Mouse (Mus musculus): ENCODE measurements around the gene Sf3b5.
"Not testable (repeated sequence)": the region's sequence is repeated elsewhere in the genome, so short reads cannot be mapped to it uniquely, and the experiment has no call there.

The Sf3b5 gene

DNA sequence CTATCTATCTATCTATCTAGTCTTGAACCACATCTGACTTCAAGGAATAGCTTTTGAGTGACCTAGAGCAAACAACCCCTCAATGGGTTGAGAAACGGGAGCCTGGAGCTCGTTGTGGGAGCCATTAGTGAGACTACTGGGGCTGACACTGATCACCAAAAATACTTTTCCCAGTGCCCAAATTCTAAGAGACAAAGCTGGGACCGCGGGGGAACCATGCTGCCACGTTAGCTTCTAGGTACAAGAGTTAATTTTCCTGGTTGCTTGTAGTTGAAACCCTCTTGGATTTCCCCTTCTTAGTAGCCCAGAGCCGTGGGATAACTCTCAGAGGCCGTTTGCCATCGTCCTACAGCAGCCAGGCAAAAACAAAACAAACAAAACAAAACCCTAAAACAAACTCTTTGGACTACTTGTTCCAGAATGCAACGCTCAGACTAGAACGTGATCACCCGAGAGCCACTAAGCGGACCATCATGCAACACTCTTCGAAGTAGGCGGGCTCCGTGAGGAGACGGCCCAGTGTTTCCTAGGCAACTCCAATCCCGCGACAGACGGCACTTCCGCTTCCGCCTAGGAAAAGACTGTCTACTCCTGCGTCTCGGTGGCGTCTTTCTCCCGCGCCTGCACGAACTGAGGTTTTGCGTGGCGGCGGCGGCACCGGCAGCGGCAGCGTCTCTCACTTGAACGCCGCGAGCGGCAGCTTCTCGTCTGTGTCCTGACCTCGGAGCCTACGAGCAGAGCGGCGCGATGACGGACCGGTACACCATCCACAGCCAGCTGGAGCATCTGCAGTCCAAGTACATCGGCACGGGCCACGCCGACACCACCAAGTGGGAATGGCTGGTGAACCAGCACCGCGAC, 3.0 kb downstream of the Sf3b5 start:
- DNase-seq (ENCODE audit: low spot score), result peak; percentile 87

DNA sequence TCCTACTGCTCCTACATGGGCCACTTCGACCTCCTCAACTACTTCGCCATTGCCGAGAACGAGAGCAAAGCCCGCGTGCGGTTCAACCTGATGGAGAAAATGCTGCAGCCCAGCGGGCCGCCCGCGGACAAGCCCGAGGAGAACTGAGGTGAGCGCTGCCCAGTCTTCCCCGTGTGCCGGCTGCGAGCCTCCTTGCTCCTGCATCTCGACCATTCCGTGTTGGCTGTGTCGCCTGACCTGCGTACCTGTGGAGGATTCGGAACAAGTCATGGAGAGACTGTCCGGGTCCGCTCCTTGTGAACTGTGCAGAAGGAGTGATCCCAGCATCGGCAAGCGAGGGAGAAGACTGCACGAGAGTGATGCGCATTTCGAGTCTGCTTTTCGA, 3.6 kb downstream of the Sf3b5 start:
- no peak for DNase-seq (ENCODE audit: low spot score)

DNA sequence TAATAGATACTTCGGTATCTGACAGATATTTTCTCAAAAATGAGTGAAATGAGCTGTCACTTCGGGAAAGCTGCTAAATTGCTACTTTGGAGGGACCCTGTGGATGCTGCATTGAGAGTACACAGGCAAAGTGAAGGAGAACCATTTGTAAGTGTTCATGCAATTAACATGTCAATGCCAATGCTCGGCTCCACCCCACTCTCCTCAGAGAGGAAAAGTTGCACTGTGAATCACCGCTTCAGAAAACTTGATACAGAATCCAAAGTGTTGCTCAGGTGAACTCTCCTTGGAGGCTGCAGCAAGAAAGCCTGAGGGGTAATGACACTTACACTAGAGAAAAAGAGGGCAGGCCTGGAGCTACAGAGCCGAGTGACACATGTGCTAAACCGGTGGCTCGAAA, 8.9 kb downstream of the Sf3b5 start:
- DNase-seq (ENCODE audit: low spot score), result no peak

DNA sequence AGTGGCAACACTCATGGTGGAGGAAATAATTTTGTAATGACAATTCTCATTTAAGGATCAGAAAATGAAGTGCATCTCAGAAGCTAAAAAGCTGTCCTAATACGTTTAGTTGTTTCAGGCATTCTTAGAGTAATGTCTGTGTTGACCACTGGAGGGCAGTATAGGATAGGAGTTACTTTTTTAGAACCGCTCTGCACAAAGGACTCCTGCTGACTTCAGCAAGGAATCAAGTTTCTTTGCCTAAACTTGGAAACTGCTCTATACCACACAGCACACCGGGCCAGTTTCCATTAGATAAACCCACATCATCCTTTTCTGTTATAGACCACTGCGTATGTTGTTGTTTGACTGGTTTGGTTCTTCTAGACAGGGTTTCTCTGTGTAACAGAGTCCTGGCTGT, 11.4 kb downstream of the Sf3b5 start:
- DNase-seq (ENCODE audit: low spot score), result peak; percentile 41

- no peak for DNase-seq (ENCODE audit: low spot score)
Measured at GRCm38 (mm10) chr10:13018510-13018909, 13.4 kb downstream of the Sf3b5 start.

- no peak for DNase-seq (ENCODE audit: low spot score)
Measured at GRCm38 (mm10) chr10:13019026-13019425, 13.9 kb downstream of the Sf3b5 start.

- DNase-seq (ENCODE audit: low spot score), result no peak
Measured at GRCm38 (mm10) chr10:13022103-13022502, 17.0 kb downstream of the Sf3b5 start.

- not testable (repeated sequence) for DNase-seq (ENCODE audit: low spot score)
Measured at GRCm38 (mm10) chr10:13023985-13024384, 18.8 kb downstream of the Sf3b5 start.

DNA sequence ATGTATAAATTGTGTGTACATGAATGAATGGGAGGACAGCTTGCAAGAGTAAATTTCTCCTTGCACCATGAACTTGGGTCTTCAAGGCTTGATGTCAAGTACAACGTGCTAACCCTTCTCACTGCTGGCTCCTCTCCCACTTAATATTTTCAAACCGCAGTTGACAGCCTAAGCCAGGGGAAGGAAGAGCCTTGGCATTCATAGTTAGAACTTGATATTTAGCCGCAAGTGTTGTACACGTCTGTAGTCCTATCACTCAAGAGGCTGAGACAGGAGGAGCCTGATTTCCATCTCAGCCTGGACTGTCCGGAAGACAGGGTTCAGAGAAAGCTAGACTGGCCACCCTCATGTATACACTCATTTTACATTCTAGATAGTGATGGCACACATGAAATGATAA, 22.6 kb downstream of the Sf3b5 start:
- DNase-seq (ENCODE audit: low spot score), result no peak

DNA sequence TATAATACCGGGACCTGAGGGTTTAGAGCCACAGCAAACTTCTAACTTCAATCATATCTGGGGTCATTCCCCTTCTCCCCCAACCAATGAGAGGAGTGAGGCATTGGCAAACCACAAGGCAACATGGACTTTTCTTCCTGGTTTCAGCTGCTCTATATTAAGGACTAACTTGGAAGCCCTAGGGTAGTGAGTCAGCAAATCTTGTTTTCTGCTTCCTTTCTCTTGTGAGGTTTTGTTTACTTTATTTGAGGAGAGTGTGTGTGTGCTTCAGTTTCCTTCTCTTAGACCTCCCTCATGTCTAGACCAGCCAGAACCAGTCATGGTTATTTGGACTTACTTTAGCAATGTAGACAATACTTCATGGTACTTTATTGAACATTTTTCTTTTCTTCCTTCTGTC, 23.1 kb downstream of the Sf3b5 start:
- DNase-seq (ENCODE audit: low spot score), result no peak

GRCm38 (mm10) chr10:13029416-13029815, 24.3 kb downstream of the Sf3b5 start:
- no peak for DNase-seq (ENCODE audit: low spot score)

GRCm38 (mm10) chr10:13035270-13035669, 30.1 kb downstream of the Sf3b5 start:
- no peak for DNase-seq (ENCODE audit: low spot score)

DNA sequence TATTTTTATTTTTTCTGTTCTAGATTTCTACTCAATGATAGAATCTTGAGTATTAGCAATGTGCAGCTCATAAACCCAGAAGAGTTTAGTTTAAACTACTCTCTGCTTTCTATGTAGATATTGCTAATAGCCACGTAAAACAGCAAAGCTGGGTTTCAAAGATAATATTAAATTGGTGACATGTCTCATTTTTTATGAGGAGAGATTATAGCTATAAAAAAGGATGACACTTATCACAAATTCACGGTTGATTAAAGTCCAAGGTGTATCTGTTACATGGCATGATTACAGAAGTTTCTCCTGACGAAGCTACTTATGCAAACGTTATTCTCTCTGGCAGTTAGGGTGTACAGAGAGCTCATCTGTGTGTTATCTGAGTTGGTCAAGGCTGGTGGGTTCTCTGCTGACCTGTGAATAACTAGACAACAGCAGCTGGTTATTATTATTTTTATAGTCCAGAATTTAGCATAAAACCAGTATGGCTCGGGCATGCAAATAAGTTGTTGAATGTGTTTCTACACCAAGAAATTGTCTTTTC, 34.6 kb downstream of the Sf3b5 start:
- no peak for DNase-seq (ENCODE audit: low spot score)

- DNase-seq (ENCODE audit: low spot score), result no peak
Measured at GRCm38 (mm10) chr10:13044659-13045058, 39.5 kb downstream of the Sf3b5 start.

DNA sequence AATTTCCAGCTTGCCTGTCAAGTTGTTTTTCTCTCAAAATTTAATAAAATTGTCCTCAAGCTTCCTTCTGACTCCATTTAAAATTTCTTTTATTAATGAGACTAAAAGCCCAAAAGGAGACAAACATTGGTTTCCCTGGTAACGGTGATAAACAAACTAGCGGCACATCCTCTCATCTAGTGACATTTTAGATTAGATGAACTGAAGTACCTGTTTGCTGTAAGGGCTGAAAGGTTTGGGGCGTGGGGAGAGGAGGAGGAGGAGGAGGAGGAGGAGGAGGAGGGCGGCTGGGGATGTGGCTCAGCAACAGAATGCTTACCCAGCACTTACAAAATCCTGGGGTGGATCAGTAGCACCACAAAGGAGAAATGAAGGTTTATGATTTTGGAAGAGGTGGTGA, 42.7 kb downstream of the Sf3b5 start:
- DNase-seq (ENCODE audit: low spot score), result no peak

GRCm38 (mm10) chr10:13056863-13057381, 51.8 kb downstream of the Sf3b5 start:
- no peak for DNase-seq (ENCODE audit: low spot score)

Data from urinary bladder, postnatal 25 days (tissue).